Mouse (Mus musculus) neural tube, embryonic 14.5 days (tissue): ENCODE results near the gene Nup50. TPM values are rescaled to one million over a fixed set of nuclear protein-coding genes. Genes with fewer than 3 reads are reported as not detected.

Experiments
- microRNA-seq: library from miRNA; unstranded; fragments of <30 nt; microRNA quantifications from one replicate; pipeline ENCODE4, GENCODE M21; 2016
- polyA plus RNA-seq: library from polyadenylated mRNA; unstranded; fragments of >200 nt; fragmentation: Nextera tagmentation; extraction: Ambion mirVana; gene quantifications from 2 replicates; pipeline ENCODE4 v1.2.1, GENCODE M21; 2014

Gene Nup50
- polyA plus RNA-seq, 1 experiment from 2014 or later = 21.9 TPM

Small RNA genes within 50 kb of the gene (microRNA-seq; reads per million reads assigned to microRNA genes)
- gene Mir1249 = 66.0 reads per million, percentile 39 among the genes with 10 or more reads in this experiment

Other genes with a start within 250 kb of the Nup50 start
- 2.5 and 2.8 TPM in 2 replicates for gene Arhgap8, start 203.4 kb upstream of the Nup50 start, polyA plus RNA-seq
- gene Phf21b, start 67.4 kb upstream of the Nup50 start, polyA plus RNA-seq = 9.2 and 12.5 TPM in 2 replicates
- gene Gm29666, start 3.4 kb upstream of the Nup50 start, polyA plus RNA-seq = 0.75 and 0.96 TPM in 2 replicates
- 20.9 and 21.8 TPM in 2 replicates for gene 5031439G07Rik, start 65.1 kb downstream of the Nup50 start, polyA plus RNA-seq
- 0.58 and 0.88 TPM in 2 replicates for gene Upk3a, start 93.7 kb downstream of the Nup50 start, polyA plus RNA-seq
- 27.3 and 30.0 TPM in 2 replicates for gene Fam118a, start 105.5 kb downstream of the Nup50 start, polyA plus RNA-seq
- gene Smc1b, start 208.6 kb downstream of the Nup50 start, polyA plus RNA-seq = 0.08 and 0.35 TPM in 2 replicates
- 0.37 and 0.83 TPM in 2 replicates for gene Ribc2, start 208.7 kb downstream of the Nup50 start, polyA plus RNA-seq